Mouse (Mus musculus) cerebellum, adult 2 months (tissue): ENCODE data around the gene Sel1l3.

ENCODE experiments used
- CTCF ChIP-seq: fragments of 200-500 bp; IDR thresholded peaks from 2 replicates; pipeline ENCODE4 v1.5.1; 2011; ENCODE audit warnings: low read depth, mild to moderate bottlenecking, control low read depth, low read length, moderate library complexity, borderline replicate concordance; ENCODE audit not compliant: insufficient read depth
- POLR2A ChIP-seq: fragments of 200-500 bp; IDR thresholded peaks from 2 replicates; pipeline ENCODE4 v1.6.1; 2011; ENCODE audit warnings: low read length, control low read depth, borderline replicate concordance; ENCODE audit not compliant: insufficient read depth

- TF ChIP-seq CTCF (no peak), POLR2A (no peak)
Measured at GRCm38 (mm10) chr5:53225434-53225833, 11.7 kb upstream of the Sel1l3 start.
